Mouse (Mus musculus): Measurements from ENCODE around the gene Slc9a8. TPM values are rescaled to one million over a fixed set of nuclear protein-coding genes. Genes with fewer than 3 reads are reported as not detected.

The Slc9a8 gene
- polyA plus RNA-seq, 1 experiment from 2014 or later = 22.1 TPM

DNA sequence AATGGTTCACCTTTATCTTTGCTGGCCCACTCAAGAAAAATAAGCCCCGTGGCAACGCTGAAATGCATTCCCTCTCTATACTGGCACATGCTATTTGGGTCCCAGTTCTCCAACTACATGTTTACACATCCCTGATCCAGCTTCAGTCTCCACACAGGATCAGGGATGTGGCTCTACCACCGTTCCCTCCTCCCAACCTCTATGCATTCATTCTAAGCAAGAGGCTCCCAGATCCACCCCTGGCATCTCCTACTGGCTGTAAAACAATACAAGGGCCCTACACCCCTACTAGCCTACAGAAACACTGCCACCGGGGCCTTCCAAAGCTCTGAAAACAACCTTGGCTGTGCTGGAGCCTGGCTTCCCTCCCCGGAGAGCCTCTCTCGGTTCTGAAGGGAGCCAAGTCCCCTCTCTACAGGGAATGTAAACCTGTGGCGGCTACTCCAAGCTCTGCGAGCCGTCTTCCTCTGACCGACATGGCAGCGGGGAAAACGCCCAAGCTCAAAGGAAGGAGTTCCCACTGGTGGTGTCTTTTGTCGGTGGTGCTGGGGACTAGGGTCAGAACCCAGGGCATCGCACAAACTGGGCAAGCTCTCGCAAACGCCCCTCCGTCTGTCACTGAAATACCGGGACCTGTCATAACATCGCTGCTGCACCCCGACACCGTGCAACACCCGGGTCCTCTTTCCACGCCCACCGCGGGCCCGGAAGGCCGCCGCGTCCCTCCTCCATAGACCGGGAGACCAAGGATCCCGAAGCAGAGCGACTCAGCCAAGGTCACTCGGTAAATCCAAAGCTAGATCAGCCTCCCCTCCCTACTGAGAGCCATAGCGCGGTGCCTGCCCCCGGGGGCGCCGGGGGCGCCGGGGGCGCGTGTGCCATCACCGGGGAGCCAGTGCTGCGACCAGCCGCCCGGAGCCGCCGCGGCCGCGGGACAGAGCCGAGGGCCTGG lies 70.5 kb downstream of the Slc9a8 start, which contains the start of gene Rnf114:
Rnf114 (plus strand) TSS at position 889 of the 952 bp plus-strand sequence.
- H3K36me3 ChIP-seq = peaks cover 6% of the 10 kb centered on the region
- WGBS = 4% methylated on average over 52 of the region's 52 CpGs
- peaks cover 45% of the 10 kb centered on the region for H3K4me1 ChIP-seq (replicated peaks)
- H3K4me3 ChIP-seq = peak within 1 kb of the TSS; percentile 100
- H3K27ac ChIP-seq (replicated peaks) = peak within 1 kb of the TSS; percentile 99
- H3K9ac ChIP-seq = peak within 1 kb of the TSS; percentile 99
- no peaks in the 10 kb centered on the region for H3K9me3 ChIP-seq
- H3K27me3 ChIP-seq = no peaks in the 10 kb centered on the region
- peak; percentile 37; the same call in 1 of the 2 replicates for ATAC-seq (ENCODE audit: low read depth)
- H3K4me2 ChIP-seq = peak within 1 kb of the TSS; percentile 99

- peak; percentile 74 for ATAC-seq (ENCODE audit: low read depth)
Measured at GRCm38 (mm10) chr2:167492713-167493636, 71.5 kb downstream of the Slc9a8 start, which contains the start of gene Spata2. Gene Spata2 (minus strand): TSS chr2:167492887.

GRCm38 (mm10) chr2:167496437-167496836 lies 74.9 kb downstream of the Slc9a8 start:
- 84% methylated on average over 7 of the region's 7 CpGs for WGBS
- no peak for ATAC-seq (ENCODE audit: low read depth)
- Histone ChIP-seq H3K9me3 (no peaks in the 10 kb centered on the region), H3K9ac (no peak overlapping the region), H3K27me3 (no peaks in the 10 kb centered on the region), H3K4me2 (no peak overlapping the region), H3K36me3 (no peaks in the 10 kb centered on the region), H3K4me1 (replicated peaks) (peaks cover 15% of the 10 kb centered on the region), H3K27ac (replicated peaks) (no peak overlapping the region), H3K4me3 (no peak overlapping the region)

More at GRCm38 (mm10) chr2:167492713-167493636, 71.5 kb downstream of the Slc9a8 start, which contains the start of gene Spata2:
- peak within 1 kb of the TSS; percentile 99 for H3K27ac ChIP-seq (replicated peaks)
- H3K27me3 ChIP-seq = no peaks in the 10 kb centered on the region
- peak within 1 kb of the TSS; percentile 99 for H3K9ac ChIP-seq
- H3K9me3 ChIP-seq = no peaks in the 10 kb centered on the region
- peaks cover 41% of the 10 kb centered on the region for H3K4me1 ChIP-seq (replicated peaks)
- WGBS = 2% methylated on average over 62 of the region's 63 CpGs
- H3K36me3 ChIP-seq = no peaks in the 10 kb centered on the region
- H3K4me2 ChIP-seq = peak within 1 kb of the TSS; percentile 99
- H3K4me3 ChIP-seq = peak within 1 kb of the TSS; percentile 100

DNA sequence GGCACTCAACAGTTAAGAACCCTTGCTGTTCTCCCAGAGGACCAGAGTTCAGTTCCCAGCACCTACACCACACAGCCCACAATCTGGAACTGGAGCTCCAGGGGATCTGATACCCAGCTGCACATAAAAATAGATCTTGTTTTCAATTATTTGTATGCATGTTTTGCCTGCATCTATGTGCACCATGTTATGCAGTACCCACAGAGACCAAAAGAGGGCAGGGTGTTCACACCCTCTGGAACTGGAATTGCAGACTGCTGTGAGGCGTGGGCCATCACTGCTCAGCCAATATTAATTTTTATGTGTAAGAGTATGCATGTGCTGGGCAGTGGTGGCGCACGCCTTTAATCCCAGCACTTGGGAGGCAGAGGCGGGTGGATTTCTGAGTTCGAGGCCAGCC lies 75.8 kb downstream of the Slc9a8 start:
- Histone ChIP-seq H3K27me3 (no peaks in the 10 kb centered on the region), H3K9ac (no peak overlapping the region), H3K36me3 (no peaks in the 10 kb centered on the region), H3K4me3 (no peak overlapping the region), H3K4me1 (replicated peaks) (peaks cover 8% of the 10 kb centered on the region; the same call in 1 of the 2 replicates), H3K27ac (replicated peaks) (no peak overlapping the region), H3K4me2 (no peak overlapping the region), H3K9me3 (no peaks in the 10 kb centered on the region)
- no peak for ATAC-seq (ENCODE audit: low read depth)
- 76% methylated on average over 5 of the region's 5 CpGs for WGBS

- H3K4me1 ChIP-seq (replicated peaks) = peaks cover 38% of the 10 kb centered on the region
- no peaks in the 10 kb centered on the region for H3K27me3 ChIP-seq
- H3K4me3 ChIP-seq = peak overlapping the region; percentile 93
- 50% methylated on average over 13 of the region's 13 CpGs for WGBS
- peak overlapping the region; percentile 90 for H3K27ac ChIP-seq (replicated peaks)
- H3K9ac ChIP-seq = 0 out of 2 replicates have a peak overlapping the region, but pooled peaks have one; percentile 92
- peak overlapping the region; percentile 95 for H3K4me2 ChIP-seq
- peak; percentile 4; the same call in 1 of the 2 replicates for ATAC-seq (ENCODE audit: low read depth)
- peaks cover 14% of the 10 kb centered on the region for H3K36me3 ChIP-seq
- H3K9me3 ChIP-seq = no peaks in the 10 kb centered on the region
Measured at GRCm38 (mm10) chr2:167502554-167503252, 81.2 kb downstream of the Slc9a8 start.

DNA sequence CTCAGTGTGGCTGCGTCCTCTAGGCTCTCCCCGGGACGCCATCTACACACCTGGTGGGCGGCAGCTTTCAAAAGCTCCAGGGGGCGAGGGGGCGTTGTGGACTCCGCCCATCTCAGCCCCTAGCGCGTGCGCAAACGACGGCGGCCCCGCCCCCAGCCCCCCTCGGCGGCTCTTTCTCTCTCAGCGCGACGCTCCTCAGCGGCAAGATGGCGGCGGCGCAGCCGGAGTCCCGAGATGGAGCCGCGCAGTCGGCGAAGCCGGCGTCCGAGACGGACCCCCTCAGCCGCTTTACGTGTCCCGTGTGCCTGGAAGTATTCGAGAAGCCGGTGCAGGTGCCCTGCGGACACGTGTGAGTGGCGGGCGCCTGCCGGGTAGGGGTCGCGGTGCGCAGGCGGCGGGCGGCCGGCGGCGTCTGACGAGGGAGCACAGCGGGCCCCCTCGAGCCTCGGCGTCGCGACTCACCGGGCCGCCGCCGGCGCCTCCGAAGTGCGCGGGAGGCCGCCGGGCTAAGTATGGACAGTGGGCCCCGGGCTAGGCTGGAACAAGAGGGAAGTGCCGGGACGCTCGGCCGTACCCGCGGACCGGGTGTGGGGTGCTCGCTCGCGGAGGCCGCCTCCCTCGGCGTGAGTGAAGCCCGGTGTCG lies 81.9 kb downstream of the Slc9a8 start:
- Histone ChIP-seq H3K9me3 (no peaks in the 10 kb centered on the region), H3K4me3 (peak overlapping the region; percentile 93), H3K36me3 (peaks cover 21% of the 10 kb centered on the region), H3K27ac (replicated peaks) (peak overlapping the region; percentile 90), H3K4me2 (peak overlapping the region; percentile 95), H3K9ac (peak overlapping the region; percentile 92), H3K4me1 (replicated peaks) (peaks cover 40% of the 10 kb centered on the region), H3K27me3 (no peaks in the 10 kb centered on the region)
- under 1% methylated on average over 70 of the region's 85 CpGs for WGBS
- peak; percentile 89 for ATAC-seq (ENCODE audit: low read depth)

DNA sequence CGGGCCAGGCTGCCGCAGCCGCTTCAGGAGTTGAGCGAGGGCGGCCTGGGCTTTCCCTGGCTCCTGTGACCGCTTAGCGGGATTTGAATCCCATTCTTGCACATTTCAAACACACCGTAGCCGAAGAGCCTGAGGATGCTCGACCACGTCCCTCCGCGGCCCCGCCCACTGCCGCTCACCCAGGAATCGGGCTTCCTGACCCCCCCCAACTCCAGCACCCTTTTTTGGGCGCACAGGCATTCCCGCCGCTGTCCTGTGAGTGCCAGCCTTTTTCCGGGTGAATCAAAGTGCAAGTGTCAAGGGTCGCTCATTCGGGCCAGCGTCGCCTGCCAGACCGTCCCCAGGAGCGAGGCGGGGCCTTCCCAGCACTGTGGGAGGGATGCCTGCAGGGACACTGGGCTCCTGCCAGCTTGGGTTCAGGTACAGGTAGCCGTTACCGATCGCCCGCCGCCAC lies 82.4 kb downstream of the Slc9a8 start:
- ATAC-seq (ENCODE audit: low read depth) = peak; percentile 38
- 1% methylated on average over 32 of the region's 32 CpGs for WGBS
- H3K4me3 ChIP-seq = peak overlapping the region; percentile 93
- no peaks in the 10 kb centered on the region for H3K27me3 ChIP-seq
- peak overlapping the region; percentile 92 for H3K9ac ChIP-seq
- no peaks in the 10 kb centered on the region for H3K9me3 ChIP-seq
- peak overlapping the region; percentile 90 for H3K27ac ChIP-seq (replicated peaks)
- peaks cover 27% of the 10 kb centered on the region for H3K36me3 ChIP-seq
- peaks cover 40% of the 10 kb centered on the region for H3K4me1 ChIP-seq (replicated peaks)
- peak overlapping the region; percentile 95 for H3K4me2 ChIP-seq

- peak overlapping the region; percentile 93 for H3K4me3 ChIP-seq
- peaks cover 40% of the 10 kb centered on the region for H3K4me1 ChIP-seq (replicated peaks)
- no peak overlapping the region for H3K27ac ChIP-seq (replicated peaks)
- H3K27me3 ChIP-seq = no peaks in the 10 kb centered on the region
- peak overlapping the region; percentile 92 for H3K9ac ChIP-seq
- WGBS = 85% methylated on average over 3 of the region's 3 CpGs
- peaks cover 39% of the 10 kb centered on the region for H3K36me3 ChIP-seq
- H3K9me3 ChIP-seq = no peaks in the 10 kb centered on the region
- no peak for ATAC-seq (ENCODE audit: low read depth)
- peak overlapping the region; percentile 95 for H3K4me2 ChIP-seq
Measured at GRCm38 (mm10) chr2:167505127-167505526, 83.6 kb downstream of the Slc9a8 start.

DNA sequence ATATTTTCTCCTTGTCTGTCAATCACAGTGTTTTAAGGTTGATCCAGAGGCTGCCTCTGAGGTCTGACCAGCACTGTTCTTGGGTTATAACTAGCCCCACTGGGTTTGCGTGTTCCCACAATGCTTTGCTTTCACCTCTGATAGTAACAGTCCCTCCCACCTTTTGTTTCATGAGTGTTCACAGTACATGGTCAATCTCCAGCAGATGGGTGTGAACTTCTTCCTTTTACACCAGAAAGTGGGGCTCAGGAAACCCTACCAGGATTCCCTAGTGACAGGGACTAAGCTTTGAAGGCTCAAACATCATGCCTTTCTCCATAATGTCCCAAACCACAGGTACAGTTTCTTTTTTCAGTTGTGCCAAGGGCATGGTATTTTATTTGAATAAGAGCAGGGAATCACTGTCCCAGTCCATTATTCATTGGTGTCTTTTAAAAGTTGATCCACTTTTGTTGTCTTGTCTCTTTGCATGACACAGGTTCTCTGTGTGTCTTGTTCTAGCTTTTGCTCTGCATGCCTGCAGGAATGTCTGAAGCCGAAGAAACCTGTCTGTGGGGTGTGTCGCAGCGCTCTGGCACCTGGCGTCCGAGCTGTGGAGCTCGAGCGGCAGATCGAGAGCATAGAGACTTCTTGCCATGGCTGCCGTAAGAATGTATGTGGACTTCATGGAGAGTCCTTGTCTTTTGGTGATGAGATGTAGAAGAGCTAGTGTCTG lies 85.2 kb downstream of the Slc9a8 start:
- Histone ChIP-seq H3K9me3 (no peaks in the 10 kb centered on the region), H3K4me3 (no peak overlapping the region), H3K36me3 (peaks cover 54% of the 10 kb centered on the region), H3K4me2 (no peak overlapping the region), H3K27me3 (no peaks in the 10 kb centered on the region), H3K4me1 (replicated peaks) (peaks cover 40% of the 10 kb centered on the region), H3K27ac (replicated peaks) (no peak overlapping the region), H3K9ac (0 out of 2 replicates have a peak overlapping the region, but pooled peaks have one; percentile 44)
- 95% methylated on average over 10 of the region's 10 CpGs for WGBS
- ATAC-seq (ENCODE audit: low read depth) = no peak

DNA sequence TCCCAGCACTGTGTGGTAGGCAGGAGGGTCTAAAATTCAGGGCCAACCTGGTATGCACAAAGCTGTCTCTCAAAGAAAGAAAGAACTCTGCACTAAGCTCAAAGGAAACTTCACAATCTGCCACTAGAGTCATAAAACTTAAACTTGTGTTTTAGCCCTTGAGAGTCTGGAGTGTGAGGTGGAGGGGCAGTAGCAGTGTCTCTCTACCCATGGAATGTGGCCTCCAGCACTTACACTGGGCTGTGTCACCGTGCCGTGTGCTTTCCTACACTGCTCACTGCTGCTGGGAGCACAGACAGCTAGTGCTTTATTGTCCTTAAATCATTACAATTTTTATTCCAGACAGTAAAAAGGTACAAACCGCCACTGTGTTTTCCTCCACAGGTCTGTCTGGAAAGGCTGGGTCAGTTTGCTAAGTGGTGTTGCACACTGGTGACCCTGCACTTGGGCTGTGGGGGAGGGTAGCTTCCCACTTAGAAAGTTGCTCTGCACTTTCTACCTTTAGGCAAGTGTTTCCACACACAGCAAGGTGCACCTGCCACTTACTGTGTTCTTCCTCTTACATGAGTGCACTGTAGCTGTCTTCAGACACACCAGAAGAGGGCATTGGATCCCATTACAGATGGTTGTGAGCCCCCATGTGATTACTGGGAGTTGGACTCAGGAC lies 86.3 kb downstream of the Slc9a8 start:
- peaks cover 40% of the 10 kb centered on the region for H3K4me1 ChIP-seq (replicated peaks)
- no peaks in the 10 kb centered on the region for H3K9me3 ChIP-seq
- no peak overlapping the region for H3K9ac ChIP-seq
- H3K36me3 ChIP-seq = peaks cover 66% of the 10 kb centered on the region
- no peaks in the 10 kb centered on the region for H3K27me3 ChIP-seq
- WGBS = 96% methylated on average over 3 of the region's 3 CpGs
- no peak for ATAC-seq (ENCODE audit: low read depth)
- no peak overlapping the region for H3K4me3 ChIP-seq
- no peak overlapping the region for H3K27ac ChIP-seq (replicated peaks)
- H3K4me2 ChIP-seq = no peak overlapping the region
